Mouse (Mus musculus) lung, embryonic 15.5 days (tissue): ENCODE results near the gene Itga6. TPM values are rescaled to one million over a fixed set of nuclear protein-coding genes. Genes with fewer than 3 reads are reported as not detected.
"Not testable (repeated sequence)": the region's sequence is repeated elsewhere in the genome, so short reads cannot be mapped to it uniquely, and the experiment has no call there.

ENCODE experiments used
- ATAC-seq: fragments of 200-750 bp; cut with Nextera tagmentation; 2 replicates; pipeline ENCODE4 v1.8.0; 2017; ENCODE audit warnings: moderate number of reproducible peaks, borderline replicate concordance; ENCODE audit not compliant: low FRiP score, low TSS enrichment; ENCODE audit errors: extremely low read depth
- H3K27ac ChIP-seq: fragments of 300-500 bp; sonication (generic); 2 replicates; pipeline ENCODE4 v1.5.1; 2015; ENCODE audit warnings: moderate library complexity, mild to moderate bottlenecking, inconsistent platforms
- H3K27me3 ChIP-seq: fragments of 300-500 bp; sonication (generic); 2 replicates; pipeline ENCODE4 v1.6.1; 2015; ENCODE audit warnings: inconsistent platforms
- H3K36me3 ChIP-seq: fragments of 300-500 bp; sonication (generic); 2 replicates; pipeline ENCODE4 v1.6.1; 2015; ENCODE audit warnings: inconsistent platforms
- H3K4me1 ChIP-seq: fragments of 300-500 bp; sonication (generic); 2 replicates; pipeline ENCODE4 v1.6.1; 2015; ENCODE audit warnings: inconsistent platforms
- H3K4me2 ChIP-seq: fragments of 300-500 bp; sonication (generic); 2 replicates; pipeline ENCODE4 v1.6.1; 2015; ENCODE audit warnings: inconsistent platforms, mild to moderate bottlenecking, moderate library complexity
- H3K4me3 ChIP-seq: fragments of 300-500 bp; sonication (generic); 2 replicates; pipeline ENCODE4 v1.5.1; 2015; ENCODE audit warnings: mild to moderate bottlenecking, inconsistent platforms
- H3K9ac ChIP-seq: fragments of 300-500 bp; sonication (generic); 2 replicates; pipeline ENCODE4 v1.6.1; 2015; ENCODE audit warnings: inconsistent platforms
- H3K9me3 ChIP-seq: fragments of 300-500 bp; sonication (generic); 2 replicates; pipeline ENCODE4 v1.6.1; 2016; ENCODE audit warnings: inconsistent platforms
- WGBS: fragments of 180-500 bp; shearing (Covaris S2); methylation state at CpG from one replicate; pipeline ENCODE4 v1.1.7; 2015; 5-methylcytosine and 5-hydroxymethylcytosine counted together
- polyA plus RNA-seq: library from polyadenylated mRNA; unstranded; fragments of >200 nt; fragmentation: Nextera tagmentation; extraction: Ambion mirVana; gene quantifications from 2 replicates; pipeline ENCODE4 v1.2.1, GENCODE M21; 2015

The Itga6 gene
- polyA plus RNA-seq, 1 experiment from 2014 or later, result 81.4 TPM

DNA sequence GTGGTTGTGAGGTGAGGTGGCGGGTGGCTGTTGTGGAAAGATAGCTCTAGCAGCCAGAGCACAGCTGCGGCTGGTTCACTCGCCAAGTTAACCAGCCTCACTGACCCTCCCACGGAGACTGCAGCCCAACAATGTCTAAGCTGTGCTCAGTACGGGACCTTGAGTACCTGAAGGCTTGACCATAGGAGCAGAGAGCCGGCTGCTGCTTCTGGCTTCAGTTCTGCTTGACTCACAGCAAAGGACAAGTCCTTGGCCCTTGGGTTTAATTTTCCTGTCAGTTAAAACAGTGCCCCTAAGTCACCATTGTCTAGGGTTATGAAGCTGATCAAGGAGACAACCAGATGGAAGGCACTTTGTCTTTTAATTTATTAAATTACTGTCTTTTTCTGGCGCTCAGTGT, 89.0 kb downstream of the Itga6 start:
- Histone ChIP-seq H3K36me3 (peaks cover 12% of the 10 kb centered on the region), H3K4me3 (no peak overlapping the region)
- 66% methylated on average over 7 of the region's 7 CpGs for WGBS

DNA sequence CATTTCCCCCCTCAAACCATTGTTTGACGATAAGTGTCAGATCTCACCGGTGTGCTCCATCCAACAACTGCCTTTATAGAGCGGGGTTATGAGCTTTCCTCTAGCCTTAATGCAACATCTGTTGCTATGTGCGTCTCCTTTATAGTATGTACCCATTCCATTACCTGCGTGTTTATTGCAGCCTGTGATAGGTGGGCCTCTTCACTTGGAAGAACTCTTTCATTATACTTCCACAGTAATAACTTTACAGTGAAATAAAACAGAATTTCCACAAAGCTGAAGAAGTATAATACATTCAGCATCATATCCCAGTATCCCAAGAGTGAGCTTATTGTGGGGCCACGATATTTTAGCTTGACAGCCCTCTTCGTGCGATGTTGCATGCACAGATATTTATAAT, 90.1 kb downstream of the Itga6 start:
- Histone ChIP-seq H3K4me3 (no peak overlapping the region), H3K27ac (no peak overlapping the region), H3K36me3 (peaks cover 12% of the 10 kb centered on the region), H3K27me3 (no peaks in the 10 kb centered on the region), H3K4me1 (no peaks in the 10 kb centered on the region), H3K9me3 (no peaks in the 10 kb centered on the region), H3K4me2 (no peak overlapping the region), H3K9ac (no peak overlapping the region)
- WGBS, result 84% methylated on average over 8 of the region's 8 CpGs
- ATAC-seq, result no peak

More for the DNA sequence above, 89.0 kb downstream of the Itga6 start:
- no peaks in the 10 kb centered on the region for H3K4me1 ChIP-seq
- H3K9me3 ChIP-seq, result no peaks in the 10 kb centered on the region
- no peaks in the 10 kb centered on the region for H3K27me3 ChIP-seq
- no peak overlapping the region for H3K27ac ChIP-seq
- no peak overlapping the region for H3K9ac ChIP-seq
- no peak overlapping the region for H3K4me2 ChIP-seq
- ATAC-seq, result no peak

DNA sequence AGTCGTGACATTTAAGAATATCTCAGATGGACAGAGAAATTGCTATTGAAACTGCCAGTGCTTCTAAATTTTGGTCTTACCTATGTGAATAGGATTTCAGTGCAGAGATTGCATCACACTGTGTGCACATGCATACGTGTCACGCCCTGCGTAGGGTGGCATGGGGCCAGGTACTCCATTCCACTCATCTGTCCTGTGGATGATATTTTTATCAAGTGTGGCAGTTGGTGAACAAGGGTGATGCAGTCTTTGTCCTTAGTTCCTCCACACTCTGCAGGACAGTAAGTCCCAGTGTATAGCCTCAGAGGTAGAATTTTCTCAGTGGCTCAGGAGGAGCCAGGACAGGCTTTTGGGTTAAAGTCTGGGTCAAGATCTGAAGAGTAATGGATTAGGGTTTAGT, 90.8 kb downstream of the Itga6 start:
- no peaks in the 10 kb centered on the region for H3K4me1 ChIP-seq
- H3K36me3 ChIP-seq, result peaks cover 19% of the 10 kb centered on the region
- H3K4me3 ChIP-seq, result no peak overlapping the region
- no peak overlapping the region for H3K9ac ChIP-seq
- no peak overlapping the region for H3K27ac ChIP-seq
- 81% methylated on average over 4 of the region's 4 CpGs for WGBS
- no peaks in the 10 kb centered on the region for H3K9me3 ChIP-seq
- H3K27me3 ChIP-seq, result no peaks in the 10 kb centered on the region
- no peak for ATAC-seq
- no peak overlapping the region for H3K4me2 ChIP-seq

DNA sequence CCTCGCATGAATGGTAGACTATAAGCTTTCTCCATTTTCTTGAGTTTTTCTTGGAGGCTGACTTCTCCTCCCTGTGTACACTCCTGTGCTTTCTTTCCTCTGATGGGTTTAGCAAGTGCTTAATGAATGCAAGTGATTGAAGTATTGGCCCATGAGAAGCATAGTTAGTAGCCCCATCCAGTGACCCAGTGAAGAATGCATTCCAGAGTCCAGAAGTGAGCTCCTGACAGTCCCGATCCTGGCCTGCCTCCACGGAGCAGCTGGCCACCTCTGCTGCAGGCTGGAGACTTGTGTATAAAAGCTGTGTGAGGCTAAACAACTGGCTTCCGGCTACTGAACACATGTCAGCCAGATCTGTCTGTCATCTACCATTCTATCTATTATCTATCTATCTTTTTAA, 91.8 kb downstream of the Itga6 start:
- H3K27ac ChIP-seq, result no peak overlapping the region
- H3K9ac ChIP-seq, result no peak overlapping the region
- no peak overlapping the region for H3K4me2 ChIP-seq
- 39% methylated on average over 4 of the region's 4 CpGs for WGBS
- ATAC-seq, result no peak
- H3K4me3 ChIP-seq, result no peak overlapping the region
- no peaks in the 10 kb centered on the region for H3K9me3 ChIP-seq
- H3K36me3 ChIP-seq, result peaks cover 22% of the 10 kb centered on the region
- no peaks in the 10 kb centered on the region for H3K4me1 ChIP-seq
- no peaks in the 10 kb centered on the region for H3K27me3 ChIP-seq

DNA sequence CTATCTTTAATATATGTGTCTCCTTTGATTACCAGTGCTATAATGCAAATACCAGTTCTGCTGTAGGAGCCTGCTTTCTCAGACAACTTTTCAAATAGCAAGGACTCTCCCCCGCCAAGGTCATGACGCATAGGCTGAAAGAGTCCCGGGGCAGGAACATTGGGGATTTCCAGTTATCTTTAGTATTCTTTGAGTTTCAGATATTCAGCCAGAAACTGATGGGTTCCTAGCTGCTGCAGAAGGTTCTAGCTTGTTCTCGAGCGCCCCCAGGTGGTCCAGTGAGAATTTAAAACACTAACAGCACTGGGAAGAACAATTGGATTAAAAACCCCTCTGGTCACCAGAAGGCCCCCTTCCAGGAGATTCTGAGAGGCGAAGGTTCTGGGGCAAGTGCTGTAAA, 92.4 kb downstream of the Itga6 start:
- no peak overlapping the region for H3K4me2 ChIP-seq
- H3K27me3 ChIP-seq, result no peaks in the 10 kb centered on the region
- H3K27ac ChIP-seq, result no peak overlapping the region
- WGBS, result 26% methylated on average over 6 of the region's 6 CpGs
- ATAC-seq, result no peak
- H3K36me3 ChIP-seq, result peaks cover 22% of the 10 kb centered on the region
- H3K9me3 ChIP-seq, result no peaks in the 10 kb centered on the region
- H3K4me3 ChIP-seq, result no peak overlapping the region
- H3K9ac ChIP-seq, result no peak overlapping the region
- H3K4me1 ChIP-seq, result no peaks in the 10 kb centered on the region

DNA sequence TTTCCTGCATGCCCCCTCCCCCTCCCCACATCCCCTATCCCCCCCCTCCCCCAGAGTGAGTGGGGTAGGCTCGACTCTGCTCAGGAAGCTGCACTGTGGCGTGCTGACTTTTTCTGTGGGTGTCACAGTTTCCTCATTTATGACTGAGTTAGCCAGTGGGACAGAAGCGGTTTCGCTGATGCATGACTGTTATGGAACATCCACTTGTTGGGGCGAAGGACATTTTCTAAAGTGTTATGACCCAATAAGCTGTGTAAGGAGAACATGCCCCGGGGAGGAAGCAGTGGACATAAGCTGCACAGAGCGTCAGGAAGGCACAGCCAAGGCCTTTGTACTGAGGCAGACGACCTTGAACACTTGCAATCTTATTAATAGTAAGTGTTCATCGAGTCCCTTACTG, 97.9 kb downstream of the Itga6 start:
- peaks cover 40% of the 10 kb centered on the region for H3K36me3 ChIP-seq
- H3K9ac ChIP-seq, result no peak overlapping the region
- H3K9me3 ChIP-seq, result no peaks in the 10 kb centered on the region
- 75% methylated on average over 9 of the region's 9 CpGs for WGBS
- H3K27ac ChIP-seq, result no peak overlapping the region
- H3K4me2 ChIP-seq, result no peak overlapping the region
- H3K27me3 ChIP-seq, result no peaks in the 10 kb centered on the region
- H3K4me1 ChIP-seq, result no peaks in the 10 kb centered on the region
- no peak for ATAC-seq
- no peak overlapping the region for H3K4me3 ChIP-seq

DNA sequence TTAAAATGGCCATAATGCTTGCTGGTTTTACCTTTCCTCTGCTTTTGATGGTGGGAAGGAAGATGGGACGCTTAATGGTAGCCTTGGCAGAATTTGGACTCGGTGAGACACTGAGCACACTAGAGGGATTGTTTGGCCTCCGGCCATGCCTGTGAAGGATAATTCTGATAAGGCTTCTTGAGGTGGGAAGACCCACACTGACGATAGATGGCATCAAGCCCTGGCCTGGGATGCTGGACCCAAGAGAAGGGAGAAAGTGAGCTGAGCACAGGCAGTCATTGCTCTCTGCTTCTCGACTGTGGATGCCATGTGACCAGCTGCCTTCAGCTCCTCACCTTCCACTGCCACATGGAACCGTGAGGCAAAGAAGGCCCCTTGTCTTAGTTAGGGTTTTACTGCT, 99.5 kb downstream of the Itga6 start:
- no peak overlapping the region for H3K9ac ChIP-seq
- H3K9me3 ChIP-seq, result no peaks in the 10 kb centered on the region
- no peak overlapping the region for H3K4me2 ChIP-seq
- peaks cover 39% of the 10 kb centered on the region for H3K36me3 ChIP-seq
- 73% methylated on average over 6 of the region's 6 CpGs for WGBS
- no peaks in the 10 kb centered on the region for H3K4me1 ChIP-seq
- H3K4me3 ChIP-seq, result no peak overlapping the region
- H3K27ac ChIP-seq, result no peak overlapping the region
- ATAC-seq, result no peak
- no peaks in the 10 kb centered on the region for H3K27me3 ChIP-seq

DNA sequence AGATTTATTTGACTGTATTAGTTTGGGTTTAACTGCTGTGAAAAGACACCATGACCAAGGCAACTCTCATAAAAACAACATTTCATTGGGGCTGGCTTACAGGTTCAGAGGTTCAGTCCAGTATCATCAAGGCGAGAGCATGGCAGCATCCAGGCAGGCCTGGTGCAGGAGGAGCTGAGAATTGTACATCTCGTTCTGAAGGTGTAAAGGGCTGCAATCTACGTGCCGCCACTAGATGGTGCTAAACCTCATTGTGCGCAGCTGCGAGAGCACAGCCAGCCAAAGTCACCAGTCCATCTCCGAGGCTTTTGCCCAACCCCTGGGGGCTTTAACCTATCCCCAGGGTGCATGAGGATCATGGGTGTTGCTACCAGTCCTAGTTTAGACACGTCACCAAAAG, 106.7 kb downstream of the Itga6 start:
- WGBS, result 2% methylated on average over 7 of the region's 8 CpGs
- not testable (repeated sequence) for H3K27ac ChIP-seq, H3K4me1 ChIP-seq, H3K9ac ChIP-seq, ATAC-seq, H3K4me2 ChIP-seq, H3K9me3 ChIP-seq, H3K4me3 ChIP-seq, H3K27me3 ChIP-seq
- 0 out of 2 replicates have a peak, but pooled peaks cover 13% of the 10 kb centered on the region for H3K36me3 ChIP-seq

DNA sequence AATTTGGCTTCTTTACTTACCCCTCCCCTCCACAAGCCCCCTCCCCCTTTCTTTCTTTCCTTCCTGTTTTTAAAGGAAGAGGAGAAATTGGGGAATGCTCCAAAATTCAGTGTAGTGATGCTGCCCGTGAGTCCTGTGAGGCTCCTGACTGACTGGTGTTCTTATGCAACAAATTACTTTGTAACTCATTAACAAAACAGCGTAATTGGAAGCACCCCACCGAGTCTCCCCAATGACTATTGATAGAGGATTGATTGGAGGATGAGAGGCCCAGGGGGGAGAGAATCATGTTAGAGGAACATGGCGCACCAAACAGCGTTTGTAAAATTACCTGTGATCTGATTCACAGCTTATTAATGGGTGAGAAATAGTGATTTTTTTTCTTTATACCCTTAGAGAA, 109.7 kb downstream of the Itga6 start:
- Histone ChIP-seq H3K27ac (no peak overlapping the region), H3K27me3 (no peaks in the 10 kb centered on the region), H3K36me3 (0 out of 2 replicates have a peak, but pooled peaks cover 5% of the 10 kb centered on the region), H3K9me3 (no peaks in the 10 kb centered on the region), H3K4me3 (no peak overlapping the region), H3K4me1 (no peaks in the 10 kb centered on the region), H3K4me2 (no peak overlapping the region), H3K9ac (no peak overlapping the region)
- no peak for ATAC-seq
- WGBS, result 84% methylated on average over 5 of the region's 5 CpGs

DNA sequence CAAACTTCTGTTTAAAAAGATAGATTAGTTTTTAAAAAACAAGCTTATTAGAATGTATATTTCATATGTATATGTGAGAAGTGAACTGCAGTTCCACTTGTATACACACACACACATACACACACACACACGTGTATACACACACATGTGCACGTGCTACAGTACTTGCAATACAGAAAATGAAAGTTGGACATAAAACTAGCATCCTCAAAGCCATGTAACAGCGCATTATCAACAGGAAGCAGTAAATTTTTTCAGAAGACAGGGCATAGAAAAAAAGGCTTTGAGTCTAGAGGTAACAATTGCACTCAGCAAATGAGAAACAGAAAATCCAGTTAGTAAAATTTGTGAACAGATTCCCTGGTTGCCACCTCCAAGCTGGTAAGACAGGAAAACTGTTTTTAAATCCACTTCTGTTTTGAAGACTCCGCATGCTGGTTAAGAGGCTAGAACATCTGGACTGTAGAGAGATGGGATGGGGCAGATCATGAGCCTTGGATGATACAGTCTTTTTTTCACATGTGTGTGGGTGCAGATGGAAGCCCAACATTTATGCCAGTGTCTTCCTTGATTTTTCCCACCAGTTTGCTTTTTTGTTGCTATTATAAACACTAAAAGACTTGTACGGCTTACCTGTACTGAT, 118.2 kb downstream of the Itga6 start:
- WGBS, result 79% methylated on average over 5 of the region's 5 CpGs
- H3K4me2 ChIP-seq, result no peak overlapping the region
- H3K9me3 ChIP-seq, result no peaks in the 10 kb centered on the region
- no peak overlapping the region for H3K9ac ChIP-seq
- ATAC-seq, result no peak
- H3K36me3 ChIP-seq, result no peaks in the 10 kb centered on the region
- no peak overlapping the region for H3K4me3 ChIP-seq
- 0 out of 2 replicates have a peak, but pooled peaks cover 3% of the 10 kb centered on the region for H3K4me1 ChIP-seq
- H3K27me3 ChIP-seq, result no peaks in the 10 kb centered on the region
- H3K27ac ChIP-seq, result no peak overlapping the region

DNA sequence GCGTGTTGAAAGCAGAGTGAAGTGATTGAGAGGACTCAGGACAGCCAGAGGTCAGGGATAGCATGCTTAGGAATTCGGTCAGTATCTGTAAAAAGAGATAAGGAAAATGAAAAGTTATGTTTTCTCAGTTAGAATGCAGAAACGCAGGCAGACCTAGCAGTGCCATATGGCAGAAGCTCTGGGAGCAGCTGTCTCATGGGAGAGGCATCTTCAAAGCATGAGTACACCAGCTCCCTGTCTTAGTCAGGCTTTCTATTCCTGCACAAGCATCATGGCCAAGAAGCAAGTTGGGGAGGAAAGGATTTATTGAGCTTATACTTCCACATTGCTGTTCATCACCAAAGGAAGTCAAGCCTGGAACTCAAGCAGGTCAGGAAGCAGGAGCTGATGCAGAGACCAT, 119.6 kb downstream of the Itga6 start:
- 20% methylated on average over 3 of the region's 3 CpGs for WGBS
- no peak for ATAC-seq
- Histone ChIP-seq H3K4me3 (no peak overlapping the region), H3K36me3 (no peaks in the 10 kb centered on the region), H3K27ac (no peak overlapping the region), H3K4me1 (0 out of 2 replicates have a peak, but pooled peaks cover 3% of the 10 kb centered on the region), H3K9ac (no peak overlapping the region), H3K9me3 (no peaks in the 10 kb centered on the region), H3K4me2 (no peak overlapping the region), H3K27me3 (no peaks in the 10 kb centered on the region)

DNA sequence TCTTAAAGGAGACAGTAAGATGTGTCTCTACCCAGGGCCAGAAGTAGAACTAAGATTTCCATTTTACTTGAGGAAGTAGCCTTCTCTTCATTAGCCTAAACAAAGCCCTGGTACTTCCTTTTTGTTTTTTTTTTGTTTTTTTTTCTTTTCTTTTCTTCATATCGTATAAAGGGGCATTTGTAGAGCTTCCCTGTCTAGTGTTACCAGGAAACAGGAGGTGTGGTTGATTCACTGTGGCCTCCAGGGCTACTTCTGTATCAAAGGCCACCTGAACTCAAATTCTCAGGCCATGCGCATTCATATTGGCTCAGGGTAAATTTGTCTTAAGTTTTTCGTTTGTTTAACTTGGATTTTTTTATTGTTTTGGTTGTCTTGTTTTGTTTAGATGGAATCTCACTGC, 120.5 kb downstream of the Itga6 start:
- H3K4me2 ChIP-seq, result no peak overlapping the region
- H3K27me3 ChIP-seq, result no peaks in the 10 kb centered on the region
- no peak overlapping the region for H3K9ac ChIP-seq
- WGBS, result 53% methylated on average over 3 of the region's 3 CpGs
- ATAC-seq, result no peak
- H3K9me3 ChIP-seq, result no peaks in the 10 kb centered on the region
- H3K4me3 ChIP-seq, result no peak overlapping the region
- H3K36me3 ChIP-seq, result no peaks in the 10 kb centered on the region
- no peak overlapping the region for H3K27ac ChIP-seq
- 0 out of 2 replicates have a peak, but pooled peaks cover 3% of the 10 kb centered on the region for H3K4me1 ChIP-seq

DNA sequence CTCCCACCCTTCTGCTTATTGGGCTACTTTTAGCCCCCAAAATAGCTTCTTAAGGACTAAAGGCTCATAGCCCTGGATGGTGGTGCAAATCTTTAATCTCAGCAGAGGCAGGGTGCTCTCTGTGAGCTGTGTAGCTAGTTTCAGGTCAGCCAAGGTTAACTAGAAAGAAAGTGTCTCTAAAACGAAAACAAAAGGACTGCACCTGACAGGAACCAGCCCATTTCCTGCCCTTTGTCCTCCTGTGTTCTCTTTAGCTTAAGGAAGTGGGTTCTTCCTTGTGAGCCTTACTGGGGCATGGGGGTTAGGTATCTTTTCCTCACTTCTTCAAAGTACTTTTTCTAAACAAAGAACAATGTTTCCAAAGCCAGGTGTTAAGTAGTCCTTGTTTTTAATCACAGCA, 121.1 kb downstream of the Itga6 start:
- WGBS, result 33% methylated on average over 1 of the region's 1 CpGs
- no peak for ATAC-seq
- H3K36me3 ChIP-seq, result no peaks in the 10 kb centered on the region
- no peak overlapping the region for H3K9ac ChIP-seq
- 0 out of 2 replicates have a peak, but pooled peaks cover 3% of the 10 kb centered on the region for H3K4me1 ChIP-seq
- H3K27ac ChIP-seq, result no peak overlapping the region
- no peak overlapping the region for H3K4me3 ChIP-seq
- no peaks in the 10 kb centered on the region for H3K9me3 ChIP-seq
- H3K27me3 ChIP-seq, result no peaks in the 10 kb centered on the region
- H3K4me2 ChIP-seq, result no peak overlapping the region
